Mouse (Mus musculus): ENCODE measurements around the gene Cdc42bpb. TPM values are rescaled to one million over a fixed set of nuclear protein-coding genes. Genes with fewer than 3 reads are reported as not detected.

Cdc42bpb gene
- 100 to 1,000 TPM; 119 to 124 TPM for total RNA-seq (2021)
- long read RNA-seq, full-length matches to known transcripts = 46 of 80 reads
- long read RNA-seq, partial matches to known transcripts = 26 of 80 reads
- long read RNA-seq, other reads (novel, unspliced or antisense) = 8 of 80 reads

DNA sequence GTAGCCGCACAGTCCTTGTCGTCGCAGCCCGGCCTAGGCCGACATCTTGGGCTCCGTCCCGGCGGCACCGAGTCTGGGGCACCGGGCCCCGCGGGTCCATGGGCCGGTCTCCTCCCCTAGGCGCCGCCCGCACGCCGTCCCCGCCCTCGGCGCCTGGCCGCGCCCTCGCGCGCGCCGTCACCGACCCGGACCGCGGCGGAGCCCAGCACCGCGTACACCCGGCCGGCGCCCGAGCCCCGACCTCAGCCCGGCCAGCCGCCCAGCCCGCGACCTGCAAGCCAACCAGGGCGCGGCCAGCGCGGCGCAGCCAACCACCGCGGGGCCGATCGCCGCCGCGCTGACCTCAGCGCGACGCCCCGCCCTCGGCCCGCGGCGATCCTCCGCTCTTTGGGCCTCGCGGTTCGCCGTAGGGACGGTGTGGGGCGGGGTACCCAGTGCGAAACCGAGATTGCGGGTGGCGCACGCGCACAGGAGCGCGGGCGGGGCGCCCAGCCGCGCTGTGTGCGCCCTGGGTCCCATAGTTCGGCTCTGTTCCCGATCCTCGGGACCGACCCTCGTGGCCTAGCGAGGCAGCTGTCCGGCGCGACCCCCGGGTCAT lies at the start of gene Cdc42bpb:
Gene Cdc42bpb (minus strand): TSS at position 343 of the 598 bp plus-strand sequence.
- peak; percentile 91 to 96 for DNase-seq (ENCODE audit: low spot score in 2 of 2)

DNA sequence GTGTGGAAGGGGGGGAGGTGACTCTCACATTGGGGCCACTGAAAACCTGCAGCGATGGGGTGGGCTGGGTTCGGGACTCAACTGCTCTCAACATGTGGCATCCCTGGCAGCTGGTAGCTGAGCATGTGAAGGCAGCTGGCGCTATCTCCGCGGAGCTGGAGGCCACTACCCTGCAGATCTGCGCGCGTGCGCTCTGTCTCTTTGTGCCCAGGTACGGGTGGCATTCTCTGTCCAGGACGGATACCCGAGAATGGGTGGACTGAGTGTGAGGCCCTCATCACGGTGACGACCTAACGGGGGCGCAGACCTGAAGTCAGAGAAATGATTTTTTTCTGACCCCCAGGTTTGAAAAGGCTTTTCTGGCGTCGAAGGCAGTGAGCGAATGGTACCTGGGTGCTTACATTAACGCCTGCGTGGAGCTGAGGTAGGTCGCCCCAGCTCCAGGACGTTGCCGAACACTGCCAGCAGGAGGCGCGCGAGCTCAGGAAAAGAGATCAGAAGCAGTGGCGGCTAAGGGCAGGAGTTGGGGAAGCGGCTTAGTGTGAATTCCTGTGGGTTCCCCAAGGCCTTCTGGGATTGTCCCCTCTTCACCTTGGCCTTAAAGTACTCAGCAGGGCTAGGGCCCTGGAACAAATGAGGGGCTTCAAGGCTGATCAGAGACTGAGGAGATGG lies 48.4 kb upstream of the Cdc42bpb start:
- peak; percentile 85 to 94 for DNase-seq (ENCODE audit: low spot score in 2 of 2)

DNA sequence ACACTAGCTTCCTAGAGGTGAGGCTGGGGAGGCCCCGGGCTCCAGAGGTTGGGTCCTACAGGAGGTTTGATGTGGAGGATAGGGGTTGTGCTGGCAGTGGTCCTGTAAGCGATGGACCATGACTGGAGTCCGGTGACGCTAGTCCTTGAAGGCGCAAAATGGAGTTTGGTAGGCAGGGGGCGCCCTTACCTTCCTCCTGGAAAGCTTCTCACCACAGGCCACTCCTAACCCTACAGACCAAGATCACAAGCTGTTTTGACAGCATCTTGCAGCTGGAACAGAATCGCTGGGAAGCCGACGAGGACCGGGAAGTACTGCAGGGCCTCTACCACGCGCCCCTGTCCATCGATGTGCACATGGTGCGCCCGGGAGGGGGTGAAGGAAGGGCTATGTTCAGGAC lies 47.7 kb upstream of the Cdc42bpb start:
- peak; percentile 54 to 86 for DNase-seq (ENCODE audit: low spot score in 2 of 2)

DNA sequence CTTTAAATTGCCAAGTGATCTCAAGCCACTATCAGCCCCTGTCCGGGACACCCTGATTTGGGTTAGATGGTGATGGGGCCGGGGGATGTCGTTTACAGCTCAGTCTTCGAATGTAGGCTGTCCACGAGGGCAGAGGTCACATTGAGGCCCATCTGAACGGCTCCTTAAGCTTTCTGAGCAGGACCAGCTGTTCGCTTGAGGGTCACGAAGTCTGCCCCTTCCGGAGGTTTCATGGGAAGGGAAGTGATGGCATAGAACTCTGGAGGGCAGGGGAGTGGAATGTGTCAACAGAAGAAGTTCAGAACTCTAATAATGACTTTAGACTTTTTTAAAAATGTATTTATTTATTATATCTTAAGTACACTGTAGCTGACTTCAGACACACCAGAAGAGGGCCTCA lies 47.0 kb upstream of the Cdc42bpb start:
- DNase-seq (ENCODE audit: low spot score in 2 of 2) = no peak

DNA sequence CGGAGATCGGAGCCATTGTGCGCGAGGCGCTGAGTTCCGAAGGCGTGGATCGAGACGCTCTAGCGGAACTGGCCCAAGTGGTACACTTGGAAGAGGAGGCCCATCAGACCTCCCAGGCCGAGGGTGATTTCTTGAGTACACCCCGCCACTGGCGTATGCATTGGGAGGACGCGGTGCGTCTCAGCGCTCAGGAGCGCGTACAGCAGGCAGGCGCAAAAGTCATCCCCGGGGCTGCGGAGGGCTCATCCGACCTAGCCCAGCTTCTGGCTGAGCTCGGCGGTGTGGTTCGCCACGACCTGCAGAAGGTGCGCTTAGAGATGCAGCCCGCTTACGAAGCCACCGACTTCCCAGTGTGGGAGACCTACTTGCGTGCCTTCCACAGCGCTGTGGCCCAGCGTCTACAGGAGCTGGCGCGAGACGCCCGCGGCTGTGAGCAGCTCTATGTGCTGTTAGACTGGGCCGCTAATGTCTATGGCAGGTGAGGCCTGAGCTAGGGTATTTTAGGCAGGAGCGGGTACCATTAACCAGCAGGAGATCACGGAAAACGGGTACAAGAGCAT lies 46.1 kb upstream of the Cdc42bpb start:
- DNase-seq (ENCODE audit: low spot score in 2 of 2) = no peak

DNA sequence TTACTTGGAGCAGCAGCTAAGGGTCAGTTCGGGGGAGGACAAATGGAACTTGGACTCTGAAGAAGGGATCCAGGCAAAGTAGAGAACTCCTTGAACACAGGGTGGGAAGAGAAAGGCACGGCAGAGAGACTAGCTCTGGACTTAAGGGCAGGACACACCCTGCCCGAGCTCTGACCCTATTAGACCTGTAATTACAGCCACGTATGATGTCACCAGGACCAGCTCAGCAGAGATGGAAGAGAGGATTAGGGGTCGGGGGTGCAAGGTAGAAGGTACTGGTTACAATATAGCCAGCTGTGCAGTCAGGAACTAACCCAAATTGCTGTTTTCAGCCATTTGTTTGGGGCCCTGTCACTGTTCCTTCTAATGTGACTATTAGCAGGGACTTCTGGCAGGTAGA lies 45.3 kb upstream of the Cdc42bpb start:
- no peak for DNase-seq (ENCODE audit: low spot score in 2 of 2)

DNA sequence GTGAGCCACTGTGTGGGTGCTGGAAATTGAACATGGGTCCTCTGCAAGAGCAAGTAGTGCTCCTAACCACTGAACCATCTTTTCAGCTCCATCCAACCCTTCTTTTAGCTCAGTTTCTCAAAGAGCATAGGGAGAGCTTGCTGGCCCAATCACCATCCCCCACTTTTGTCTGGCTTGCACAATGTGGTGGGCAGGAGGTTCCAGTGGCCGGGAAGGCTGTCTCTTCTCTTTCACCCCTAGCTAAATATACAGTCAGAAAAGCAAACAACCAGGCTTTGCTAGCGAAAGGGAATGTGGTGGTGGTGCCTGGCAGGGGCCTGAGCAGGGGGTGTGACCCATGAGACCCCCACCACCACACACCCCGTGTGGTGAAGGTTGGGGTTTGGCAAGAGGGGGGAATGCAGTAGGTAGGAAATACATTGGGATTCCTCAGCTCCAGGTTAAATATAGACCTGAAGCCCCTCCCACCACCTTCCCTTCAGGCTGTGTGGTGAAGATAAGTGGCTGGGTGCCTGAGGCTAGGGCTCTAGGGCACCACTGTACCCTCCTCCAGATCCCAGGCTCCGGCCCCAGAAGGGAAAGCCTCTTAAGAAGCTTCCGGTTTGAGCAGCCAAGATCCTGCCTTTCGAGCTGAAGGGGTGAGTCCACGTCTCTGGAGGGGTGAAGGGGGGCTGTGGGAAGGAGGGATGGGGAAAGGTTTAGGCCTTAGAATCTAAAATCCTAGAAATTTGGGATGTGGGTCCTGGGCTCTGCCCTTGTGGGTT lies 43.6 kb upstream of the Cdc42bpb start:
- no peak for DNase-seq (ENCODE audit: low spot score in 2 of 2)

DNA sequence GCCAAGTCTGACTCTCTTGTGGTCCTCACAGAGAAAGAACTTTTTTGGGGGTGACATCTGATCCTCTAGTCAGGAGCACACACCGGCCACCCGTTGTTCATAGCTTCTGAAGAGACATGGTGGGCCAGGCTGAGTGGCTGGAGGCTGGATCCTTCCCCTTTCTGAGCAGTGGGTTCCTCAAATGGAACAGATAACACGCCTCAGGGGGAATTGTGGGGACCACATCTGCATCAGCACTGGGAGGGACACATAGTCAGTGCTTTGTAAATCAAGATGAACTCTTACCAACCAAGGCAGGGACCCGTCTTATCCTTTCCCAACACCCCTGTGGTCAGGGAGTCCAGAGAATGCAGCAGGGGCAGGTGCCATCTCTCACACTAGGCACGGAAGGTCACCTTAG lies 42.4 kb upstream of the Cdc42bpb start:
- no peak for DNase-seq (ENCODE audit: low spot score in 2 of 2)

DNA sequence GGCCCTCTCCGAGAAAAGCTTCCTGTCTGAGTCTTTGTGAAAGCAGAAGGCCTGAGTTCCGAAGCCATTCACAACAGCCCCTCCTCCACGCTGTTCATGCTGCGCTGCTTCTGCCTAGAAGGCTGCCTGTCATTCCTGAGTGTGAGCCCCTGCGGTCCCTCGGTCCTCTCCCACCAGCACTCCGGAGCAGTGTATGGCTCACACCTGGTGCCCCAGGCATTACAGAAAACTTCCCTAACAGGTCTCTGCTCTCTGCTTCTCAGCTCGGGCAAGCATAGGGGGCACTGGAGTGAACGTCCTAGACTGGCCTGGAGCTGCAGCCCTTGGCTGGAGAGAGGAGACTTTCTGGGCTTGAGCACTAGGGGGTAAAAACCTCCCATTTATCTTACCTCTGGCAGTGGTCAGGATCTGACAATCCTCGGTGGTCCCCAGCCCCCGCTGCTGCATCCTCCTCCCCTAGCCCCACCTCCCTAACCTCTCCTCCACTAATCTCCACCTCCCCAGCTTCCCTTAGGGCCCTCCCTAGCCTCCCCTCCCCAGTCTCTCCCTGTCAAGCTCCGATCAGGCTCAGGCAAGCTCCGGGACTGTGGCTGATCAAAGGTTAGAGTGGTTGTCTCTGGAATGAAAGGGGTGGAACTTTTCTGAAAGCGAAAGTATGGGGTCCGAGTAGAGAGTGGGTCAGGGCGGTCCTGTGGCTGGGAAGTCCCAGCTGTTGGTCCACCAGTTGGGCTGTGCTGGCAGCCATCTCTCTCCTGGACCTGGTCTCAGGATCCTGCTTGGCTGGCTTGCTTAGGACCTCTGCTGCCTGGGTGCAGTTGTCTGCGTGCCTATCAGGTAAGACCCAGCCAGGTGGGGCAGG lies 39.6 kb upstream of the Cdc42bpb start, which contains the start of gene Exoc3l4:
Gene Exoc3l4 (plus strand): TSS at position 97 of the 859 bp plus-strand sequence.
- no peak for DNase-seq (ENCODE audit: low spot score in 2 of 2)

DNA sequence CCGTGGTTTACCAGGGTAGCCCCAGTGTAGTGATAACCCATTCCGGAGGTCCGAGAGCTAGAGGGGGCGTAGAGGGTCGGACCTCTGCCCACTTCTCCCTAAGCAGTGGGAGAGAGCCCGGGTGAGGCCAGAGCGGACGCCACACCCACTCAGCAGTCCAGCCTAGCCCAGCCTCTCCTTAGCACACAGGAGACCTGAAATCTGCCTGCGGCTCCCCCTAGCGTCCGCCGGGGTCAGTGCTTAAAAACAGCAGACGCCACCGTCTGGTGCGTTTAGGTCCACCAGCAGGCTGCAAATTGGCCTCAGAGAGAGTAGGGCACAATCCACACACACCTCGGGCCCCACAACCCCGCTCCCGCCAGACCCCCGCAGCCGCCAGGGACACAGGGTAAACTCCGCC lies 35.8 kb upstream of the Cdc42bpb start:
- peak; percentile 77 to 89 for DNase-seq (ENCODE audit: low spot score in 2 of 2)

DNA sequence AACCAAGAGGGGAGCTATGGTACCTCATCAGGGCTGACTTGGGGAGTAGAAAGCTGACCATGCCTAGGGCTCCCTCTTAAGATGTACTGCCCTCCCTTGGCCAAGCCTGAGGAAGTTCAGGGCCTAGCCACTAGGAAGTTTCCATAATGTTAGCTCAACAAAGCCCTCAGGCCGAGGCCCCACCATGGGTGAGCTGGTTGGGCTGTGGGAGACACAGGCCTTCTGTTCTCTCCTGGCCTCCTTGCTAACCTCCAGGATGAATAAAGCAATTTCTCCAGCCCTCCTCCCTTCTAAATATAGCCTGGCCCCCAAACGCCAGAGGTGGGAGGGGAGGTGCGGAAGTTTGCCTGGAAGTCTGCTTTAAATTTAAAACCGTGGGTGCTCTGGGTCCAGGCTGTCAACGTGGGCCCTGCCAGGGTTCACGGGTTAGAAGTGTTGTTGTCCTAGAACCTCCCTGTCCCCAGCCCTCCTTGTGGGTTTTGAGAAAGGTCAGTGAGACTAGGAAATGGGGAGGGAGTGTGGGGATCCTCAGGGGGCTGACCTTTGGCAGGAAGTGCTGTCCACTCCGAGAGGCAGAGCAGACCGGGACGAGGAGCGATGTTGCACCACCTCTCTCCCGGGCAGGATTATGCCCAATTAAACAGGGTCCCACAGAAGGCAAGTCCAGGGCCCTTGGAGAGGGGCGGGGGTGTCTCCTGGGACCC lies 35.2 kb upstream of the Cdc42bpb start:
- DNase-seq (ENCODE audit: low spot score in 2 of 2) = no peak

DNA sequence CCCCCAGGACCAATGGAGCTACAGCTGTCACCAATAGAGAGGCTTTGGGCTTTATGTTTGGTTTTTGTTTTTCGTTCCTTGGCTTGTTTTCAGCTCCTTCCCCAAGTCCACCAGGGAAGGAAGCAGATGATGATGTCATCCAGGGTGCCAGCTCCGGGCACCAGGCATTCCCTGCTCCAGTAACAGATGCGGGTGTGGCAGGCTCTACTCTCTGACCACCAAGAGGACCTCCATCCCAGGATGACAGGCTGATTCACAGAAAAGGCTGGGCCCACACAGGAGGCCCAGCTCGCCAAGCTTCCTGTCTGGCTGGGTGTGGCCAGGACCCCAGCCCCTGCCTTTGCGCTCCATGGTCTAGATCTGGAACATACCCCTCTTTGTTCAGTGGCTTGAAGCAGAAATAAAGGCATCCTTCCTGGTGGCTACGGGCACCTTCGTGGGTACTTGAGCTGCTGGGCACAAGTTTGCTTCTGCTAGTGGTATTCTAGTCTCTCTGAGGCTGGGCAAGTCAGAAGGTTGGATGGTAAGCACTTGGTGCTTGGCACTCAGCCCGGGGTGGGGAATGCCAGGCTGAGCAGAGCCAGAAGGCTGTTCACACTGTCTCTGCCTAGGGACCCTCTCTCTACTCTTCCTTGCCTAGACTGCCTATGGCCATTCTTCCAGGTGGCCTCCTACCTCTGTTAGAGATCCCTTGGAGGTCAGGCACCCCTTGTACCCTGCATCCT lies 34.3 kb upstream of the Cdc42bpb start:
- no peak for DNase-seq (ENCODE audit: low spot score in 2 of 2)

DNA sequence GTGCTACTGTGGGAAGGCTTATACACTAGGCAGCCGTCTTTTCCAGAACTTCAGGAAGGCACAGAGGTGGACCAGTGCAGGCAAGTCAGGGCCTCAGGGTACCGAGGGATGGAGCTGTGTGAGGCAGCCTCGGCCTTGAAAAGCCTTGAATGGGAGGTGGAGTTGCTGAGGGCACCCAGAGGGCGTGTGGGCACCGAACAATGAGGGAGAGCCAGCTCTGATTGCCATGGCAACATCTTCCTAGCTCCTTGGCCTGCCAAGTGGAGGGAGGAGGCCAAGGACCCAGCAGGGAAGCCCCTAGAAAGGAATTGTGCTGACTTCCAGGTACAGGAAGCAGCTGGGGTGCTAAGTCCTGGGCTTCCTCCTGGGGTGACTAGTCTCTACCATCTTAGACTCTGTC lies 32.1 kb upstream of the Cdc42bpb start:
- DNase-seq (ENCODE audit: low spot score in 2 of 2) = no peak

DNA sequence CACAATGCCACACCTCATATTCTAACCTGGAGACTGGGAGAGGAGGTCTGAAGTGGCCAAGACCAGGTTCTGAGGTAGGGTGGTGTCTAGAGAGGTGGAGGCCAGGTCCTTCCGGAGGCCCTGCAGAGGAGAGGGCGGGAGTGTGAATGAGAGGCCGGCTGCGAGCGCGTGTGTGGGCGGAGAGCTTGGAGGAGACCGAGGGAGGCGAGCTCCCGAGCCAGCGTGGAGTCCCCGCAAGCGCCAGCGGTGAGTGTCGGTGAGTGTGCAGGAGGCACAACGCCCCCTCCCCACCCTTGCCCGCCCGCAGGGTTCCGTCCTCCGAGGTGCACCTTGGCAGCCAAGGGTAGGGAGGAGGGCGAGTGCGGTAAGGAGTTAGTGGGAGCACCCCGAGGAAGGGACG lies 29.1 kb upstream of the Cdc42bpb start, which contains the start of gene Lbhd2:
Gene Lbhd2 (plus strand): TSS at position 188 of the 400 bp plus-strand sequence.
- DNase-seq (ENCODE audit: low spot score in 2 of 2) = no peak

DNA sequence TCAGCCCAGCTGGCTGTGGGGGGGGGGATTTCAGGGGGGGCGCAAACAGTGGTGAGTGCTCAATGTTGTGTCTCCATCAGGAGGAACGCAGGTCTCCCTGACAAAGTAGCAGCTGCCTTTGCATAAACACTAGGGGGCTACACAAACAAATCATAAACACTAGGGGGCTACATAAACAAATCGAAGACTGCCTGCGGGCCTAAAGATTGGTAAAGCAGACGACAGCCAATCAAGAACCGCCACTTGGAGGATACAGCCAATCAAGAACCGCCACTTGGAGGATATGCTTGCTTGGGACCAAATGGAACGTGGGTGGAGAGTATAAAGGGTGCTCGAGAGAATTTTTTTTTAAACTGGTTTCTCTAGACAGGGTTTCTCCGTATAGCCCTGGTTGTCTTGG lies 27.4 kb upstream of the Cdc42bpb start:
- DNase-seq (ENCODE audit: low spot score in 2 of 2) = no peak

DNA sequence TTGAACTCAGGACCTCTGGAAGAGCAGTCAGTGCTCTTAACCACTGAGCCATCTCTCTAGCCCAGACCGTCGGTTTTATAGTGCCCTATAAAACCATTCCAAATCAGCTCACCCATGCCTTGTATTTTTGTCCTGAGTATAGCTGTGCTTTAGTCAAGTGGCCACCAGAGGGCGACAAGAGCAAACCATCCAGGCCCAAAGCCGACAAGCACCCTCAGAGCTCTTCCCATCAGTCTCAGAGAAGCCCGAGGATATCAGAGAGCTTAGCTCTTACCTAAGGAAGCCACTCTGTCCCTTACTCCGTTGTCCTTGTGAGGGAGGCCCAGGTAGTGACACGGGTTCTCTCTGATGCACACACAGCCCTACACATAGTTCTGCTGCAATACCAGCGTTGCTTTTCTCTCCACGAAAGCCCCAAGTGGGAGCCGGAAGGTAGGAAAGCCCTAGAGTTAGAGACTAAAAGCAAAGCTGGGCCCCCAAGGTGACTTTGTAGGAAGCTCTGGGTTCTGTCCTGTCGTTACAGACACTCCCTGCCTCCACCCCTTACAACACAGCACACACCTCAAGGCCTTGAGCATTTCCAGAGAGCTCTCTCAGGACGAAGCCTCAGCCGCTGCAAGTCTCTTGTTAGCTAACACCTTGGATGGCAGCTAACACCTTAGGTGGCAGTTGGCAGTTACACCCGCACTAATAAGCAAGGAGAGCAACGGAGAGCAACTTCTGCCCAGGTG lies 24.1 kb upstream of the Cdc42bpb start:
- peak; percentile 66 to 86 for DNase-seq (ENCODE audit: low spot score in 2 of 2)

DNA sequence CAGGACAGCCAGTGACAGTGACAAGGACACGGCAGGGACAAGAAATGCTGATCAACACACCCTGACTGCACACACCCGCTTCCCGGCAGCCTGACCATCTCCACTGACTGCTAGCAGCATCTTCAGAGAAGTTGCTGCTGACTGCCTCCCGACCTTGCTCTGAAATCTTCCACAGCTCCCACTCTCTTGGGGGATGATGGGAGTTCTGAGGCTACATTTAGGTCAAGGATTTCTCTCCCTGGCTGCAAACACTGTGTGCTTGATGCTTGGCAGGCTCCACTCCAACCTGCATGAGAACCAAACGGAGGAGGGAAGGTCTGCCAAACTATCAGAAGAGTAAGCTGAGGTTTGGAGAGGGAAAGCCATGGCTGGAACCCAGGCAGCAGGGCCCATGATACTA lies 19.5 kb upstream of the Cdc42bpb start:
- no peak for DNase-seq (ENCODE audit: low spot score in 2 of 2)

DNA sequence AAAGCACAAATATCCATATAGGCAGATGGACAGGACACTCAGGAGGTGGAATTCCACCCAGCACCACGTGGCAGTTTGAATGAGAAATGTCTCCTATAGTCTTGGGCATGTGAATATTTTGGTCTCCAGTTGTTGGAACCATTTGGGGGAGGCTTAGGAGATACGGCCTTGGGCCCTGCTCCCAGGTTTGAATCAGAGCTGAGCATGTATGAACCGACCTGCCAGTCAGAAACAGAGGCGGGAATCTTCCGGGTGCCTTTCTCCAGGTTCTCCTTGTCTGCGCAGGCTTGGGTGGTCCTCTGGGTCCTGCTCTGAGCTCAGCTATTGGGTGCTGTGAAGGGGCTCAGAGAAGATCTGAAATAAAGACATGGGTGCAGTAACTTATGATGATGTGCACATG lies 16.5 kb upstream of the Cdc42bpb start:
- DNase-seq (ENCODE audit: low spot score in 2 of 2) = no peak

DNA sequence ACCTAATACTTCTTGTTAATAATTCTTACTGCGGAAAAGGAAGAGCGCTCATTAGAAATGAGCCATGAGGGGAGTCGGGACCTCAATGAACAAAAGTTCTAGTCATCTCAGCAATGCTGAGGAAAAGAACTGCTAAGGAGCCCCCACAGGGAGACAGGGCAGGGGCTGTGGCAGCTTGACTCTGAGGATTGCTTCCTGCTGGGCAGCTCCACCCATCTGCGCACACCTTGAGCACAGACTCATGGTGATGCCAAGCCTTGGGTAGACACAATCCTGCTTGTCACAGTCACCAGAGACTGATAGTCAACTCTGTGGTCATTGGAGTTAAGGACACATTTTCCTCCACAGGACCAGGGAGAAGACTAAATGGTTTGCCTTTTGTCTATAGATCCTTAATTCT lies 9.6 kb upstream of the Cdc42bpb start:
- no peak for DNase-seq (ENCODE audit: low spot score in 2 of 2)

Measured in layer of hippocampus, adult 18-20 months (tissue).